Mouse (Mus musculus) mouse trophoblast stem cell (cell line): Measurements from ENCODE around the gene Kcna6.

Source experiments
- in situ Hi-C, 2 experiments: fragments of 300-500 bp; cut with MseI, MboI; formaldehyde crosslinking; loops; 2 replicates in 1 of 2; 3 replicates in 1 of 2; pipeline ENCODE4 v1.15.1; 2025

Gene Kcna6

GRCm38 (mm10) chr6:126736996-126737395 lies 3.5 kb downstream of the Kcna6 start:
- in situ Hi-C loops, result no loop called here

GRCm38 (mm10) chr6:126735806-126736205 lies 4.7 kb downstream of the Kcna6 start:
- in situ Hi-C loops, result no loop called here

GRCm38 (mm10) chr6:126732645-126733044 lies 7.8 kb downstream of the Kcna6 start:
- in situ Hi-C loops, result no loop called here

- in situ Hi-C loops, result no loop called here
These were observed 11.7 kb downstream of the Kcna6 start for GRCm38 (mm10) chr6:126728803-126729202.

- in situ Hi-C loops, result no loop called here
These were observed 21.9 kb downstream of the Kcna6 start for GRCm38 (mm10) chr6:126718423-126719087.

GRCm38 (mm10) chr6:126712531-126712930 lies 27.9 kb downstream of the Kcna6 start:
- in situ Hi-C loops, result no loop called here

- in situ Hi-C loops, result no loop called here
These were observed 34.5 kb downstream of the Kcna6 start for GRCm38 (mm10) chr6:126705936-126706335.

- in situ Hi-C loops, result loop anchor here (5.0 kb wide), 1 partner anchor 142 kb away; no protein-coding TSS in a partner anchor
These were observed 36.0 kb downstream of the Kcna6 start for GRCm38 (mm10) chr6:126704430-126704829.

- in situ Hi-C loops, result loop anchor here (5.0 kb wide), 1 partner anchor 140 kb away; no protein-coding TSS in a partner anchor
These were observed 38.4 kb downstream of the Kcna6 start for GRCm38 (mm10) chr6:126702116-126702515.

GRCm38 (mm10) chr6:126701196-126701595 lies 39.3 kb downstream of the Kcna6 start:
- in situ Hi-C loops, result loop anchor here (5.0 kb wide), 1 partner anchor 139 kb away; no protein-coding TSS in a partner anchor

- in situ Hi-C loops, result loop anchor here (5.0 kb wide), 1 partner anchor 138 kb away; no protein-coding TSS in a partner anchor
These were observed 40.5 kb downstream of the Kcna6 start for GRCm38 (mm10) chr6:126699995-126700394.

GRCm38 (mm10) chr6:126687120-126687519 lies 53.4 kb downstream of the Kcna6 start:
- in situ Hi-C loops, result no loop called here

- in situ Hi-C loops, result no loop called here
These were observed 55.3 kb downstream of the Kcna6 start for GRCm38 (mm10) chr6:126685135-126685534.

GRCm38 (mm10) chr6:126678961-126679360 lies 61.5 kb downstream of the Kcna6 start:
- in situ Hi-C loops, result no loop called here

GRCm38 (mm10) chr6:126667001-126667400 lies 73.5 kb downstream of the Kcna6 start:
- in situ Hi-C loops, result no loop called here

- in situ Hi-C loops, result no loop called here
These were observed 74.4 kb downstream of the Kcna6 start for GRCm38 (mm10) chr6:126666091-126666490.

GRCm38 (mm10) chr6:126664569-126664968 lies 75.9 kb downstream of the Kcna6 start:
- in situ Hi-C loops, result no loop called here
